Mouse (Mus musculus): ENCODE data around the gene Ube2a.
A peak's percentile ranks its signal among the peaks of the same experiment; 100 is the strongest.

Gene Ube2a

DNA sequence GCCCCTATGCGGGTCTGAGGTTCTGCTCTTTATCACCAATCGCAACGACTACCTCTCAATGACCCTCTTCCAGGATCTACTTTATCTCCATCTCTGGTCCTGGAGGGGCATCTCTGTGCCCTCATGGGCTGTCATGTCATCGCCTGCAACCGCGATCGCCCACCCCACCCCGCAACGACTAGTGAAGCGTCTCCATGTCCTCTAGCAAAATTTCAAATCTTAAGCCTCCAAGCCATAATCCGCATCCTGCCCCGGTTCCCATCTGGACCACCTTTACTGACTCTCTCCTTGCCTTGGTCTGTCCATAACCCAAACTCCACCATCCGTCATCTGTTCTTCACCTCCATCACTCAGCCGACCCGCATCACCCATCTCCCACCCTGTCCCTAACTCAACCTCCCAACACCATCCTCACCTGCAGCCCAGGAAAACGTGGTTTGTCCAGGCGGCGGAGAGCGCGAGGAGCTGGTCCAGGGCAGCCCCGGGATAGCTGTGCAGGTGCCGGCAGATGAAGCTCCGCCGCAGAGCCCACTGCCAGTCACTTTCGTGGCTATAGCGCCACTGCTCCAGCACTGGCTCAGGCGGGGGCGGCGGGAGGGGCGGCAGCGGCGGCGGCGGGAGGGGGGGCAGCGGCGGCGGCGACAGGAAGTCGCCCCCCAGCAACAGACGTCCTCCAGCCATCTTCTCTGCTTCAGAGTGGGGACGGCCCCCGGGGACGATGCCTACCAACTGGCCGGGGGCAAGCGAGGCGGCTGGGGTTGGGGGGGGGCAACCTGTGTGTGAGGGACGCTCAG, 28.8 kb downstream of the Ube2a start, which contains the start of gene Nkrf:
TSS of gene Nkrf (minus strand) at position 579 of the 794 bp plus-strand sequence.
- peak; percentile 3 to 45 for DNase-seq

DNA sequence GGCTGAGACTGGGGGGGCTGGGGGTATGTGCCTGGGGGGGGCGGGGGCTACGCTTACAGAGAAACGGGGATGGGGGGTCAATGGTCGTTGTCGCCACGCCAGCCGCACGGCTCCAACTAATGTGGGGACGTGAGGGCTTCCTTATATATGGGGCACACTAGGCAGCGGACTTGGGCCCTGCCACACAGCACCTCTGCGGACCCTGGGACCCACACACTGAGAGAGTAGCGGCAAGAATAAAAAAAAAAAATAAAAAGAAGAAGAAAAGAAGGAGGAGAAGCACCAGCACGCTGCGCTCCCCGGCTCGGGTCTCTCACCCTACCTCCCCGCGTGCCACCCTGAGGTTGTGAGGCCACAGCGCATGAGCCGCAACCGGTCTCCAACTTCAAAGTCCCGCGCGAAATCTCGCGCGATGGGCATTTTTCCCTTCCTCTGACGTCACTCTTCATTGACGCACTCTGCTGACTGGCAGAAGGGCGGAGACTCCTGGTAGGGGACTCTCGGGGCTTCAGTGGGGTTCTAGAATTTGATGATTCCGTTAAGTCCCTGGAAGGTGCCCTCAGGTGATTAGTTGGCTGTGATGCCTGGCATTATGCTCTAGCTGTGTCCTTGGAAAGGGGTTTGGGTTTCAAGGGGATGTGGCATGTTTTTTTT, 29.5 kb downstream of the Ube2a start:
- peak; percentile 92 to 94 for DNase-seq

DNA sequence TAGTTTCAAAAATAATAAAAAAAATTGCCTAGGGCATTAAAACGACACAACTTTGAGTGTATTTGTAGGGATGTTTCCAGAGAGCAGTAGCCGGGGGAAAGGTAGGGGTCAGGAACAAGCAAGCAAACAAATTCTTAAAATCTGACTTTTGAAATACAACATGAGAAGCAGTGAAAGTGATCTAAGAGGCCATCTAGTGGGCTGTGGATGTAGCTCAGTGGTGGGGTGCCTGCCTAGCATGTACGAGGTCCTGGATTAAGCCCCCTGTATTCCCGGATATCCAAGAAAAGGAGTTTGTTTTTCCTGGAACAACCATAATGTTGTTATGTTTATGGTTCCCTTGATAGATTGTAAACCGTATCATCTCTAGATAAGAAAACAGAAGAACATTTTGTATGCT, 32.8 kb downstream of the Ube2a start:
- DNase-seq = no peak

DNA sequence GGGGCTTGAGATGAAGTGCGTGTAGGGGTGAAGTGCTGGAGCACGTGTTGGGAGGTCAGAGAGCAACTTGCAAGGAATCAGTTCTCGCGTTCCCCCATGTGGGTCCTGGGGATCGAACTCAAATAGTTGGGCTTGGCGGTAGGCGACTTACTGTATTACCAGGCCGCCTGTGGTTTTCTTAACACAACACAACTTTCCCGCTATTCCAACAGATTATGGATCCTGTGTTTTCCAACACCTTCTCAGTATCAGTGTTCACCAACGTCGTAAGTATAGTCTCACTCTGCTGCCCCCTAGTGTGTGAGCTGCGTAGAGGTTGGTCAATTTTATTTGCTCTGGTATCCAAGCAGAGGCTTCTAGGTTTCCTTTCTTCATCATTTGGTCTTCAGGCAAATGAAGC, 37.6 kb downstream of the Ube2a start:
- DNase-seq = peak; percentile 38 to 55

DNA sequence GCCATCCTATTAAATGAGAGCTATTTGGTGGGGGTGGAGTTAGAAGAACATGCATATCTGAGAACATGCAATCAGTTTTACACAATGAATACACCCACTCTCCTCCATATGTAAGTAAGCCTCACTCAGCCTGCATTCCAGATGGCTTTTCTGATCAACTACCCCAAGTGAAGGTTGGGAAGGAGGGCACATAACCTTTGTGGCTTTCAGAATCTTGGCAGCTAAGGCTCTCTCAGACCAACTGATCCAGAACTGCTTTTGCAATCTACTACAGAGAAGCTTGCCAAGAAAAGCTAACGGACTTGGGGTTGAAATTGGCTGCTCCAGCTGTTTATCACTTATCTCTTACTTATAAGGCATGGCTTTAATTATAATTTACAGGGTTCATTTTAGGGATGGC, 44.0 kb downstream of the Ube2a start:
- peak in 1 of 2 experiments; percentile 2 for DNase-seq

DNA sequence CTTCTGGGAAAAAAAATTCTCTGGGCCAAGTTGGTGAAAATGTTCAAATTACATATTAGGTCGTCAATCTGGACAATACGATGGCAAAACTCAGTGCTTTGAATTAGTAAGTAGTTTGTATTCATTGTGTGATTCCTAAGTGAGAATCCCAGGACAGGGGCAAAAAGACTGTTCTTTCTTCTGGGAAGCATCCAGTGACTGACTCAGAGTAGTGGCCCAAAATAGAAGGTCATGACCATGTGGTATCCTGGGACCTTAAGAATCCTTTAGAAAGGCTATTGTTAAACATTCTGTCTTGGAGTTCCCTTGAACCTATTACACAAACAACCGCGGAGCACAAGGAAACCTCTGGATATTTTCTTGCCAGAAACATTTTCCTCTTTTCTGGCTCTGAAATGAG, 47.6 kb downstream of the Ube2a start:
- DNase-seq = no peak

DNA sequence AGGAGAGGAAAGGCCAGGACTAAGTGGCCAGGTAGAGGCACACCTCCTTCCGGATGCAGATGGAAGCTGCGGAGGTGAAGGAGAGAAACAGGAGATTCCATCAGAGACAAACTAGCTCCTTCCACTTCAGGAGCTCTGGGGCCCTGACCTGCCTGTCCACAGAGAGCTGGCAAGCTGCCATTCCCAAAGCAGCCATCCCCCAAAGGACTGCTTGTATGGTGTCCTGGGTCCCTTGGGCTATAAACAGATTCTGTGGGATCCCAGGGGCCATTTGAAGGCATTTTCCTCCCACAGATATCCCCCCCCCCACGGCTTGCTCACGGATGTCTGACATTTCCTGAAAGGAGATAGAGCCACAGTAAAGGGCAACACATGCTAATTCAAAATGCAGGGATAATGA, 55.1 kb downstream of the Ube2a start:
- no peak for DNase-seq

DNA sequence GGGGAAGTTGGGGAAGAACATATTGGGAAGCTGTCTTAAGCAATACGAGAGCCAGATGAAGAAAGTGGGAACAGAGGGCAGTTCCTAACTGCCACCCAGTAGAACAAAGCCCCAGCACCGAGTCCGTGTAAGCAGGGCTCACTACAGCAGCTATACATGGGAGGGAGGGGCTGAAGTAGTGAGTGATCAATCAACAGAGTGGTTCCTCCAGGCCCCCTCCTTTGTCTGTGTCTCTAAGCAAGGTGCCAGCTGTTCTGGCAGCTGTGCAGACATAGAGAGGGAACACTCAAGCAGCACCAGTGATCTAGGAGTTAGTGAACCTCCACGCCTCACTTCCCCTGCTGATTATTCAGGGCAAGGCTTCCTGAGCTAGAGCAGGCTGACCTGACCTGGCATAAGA, 56.0 kb downstream of the Ube2a start:
- no peak for DNase-seq

DNA sequence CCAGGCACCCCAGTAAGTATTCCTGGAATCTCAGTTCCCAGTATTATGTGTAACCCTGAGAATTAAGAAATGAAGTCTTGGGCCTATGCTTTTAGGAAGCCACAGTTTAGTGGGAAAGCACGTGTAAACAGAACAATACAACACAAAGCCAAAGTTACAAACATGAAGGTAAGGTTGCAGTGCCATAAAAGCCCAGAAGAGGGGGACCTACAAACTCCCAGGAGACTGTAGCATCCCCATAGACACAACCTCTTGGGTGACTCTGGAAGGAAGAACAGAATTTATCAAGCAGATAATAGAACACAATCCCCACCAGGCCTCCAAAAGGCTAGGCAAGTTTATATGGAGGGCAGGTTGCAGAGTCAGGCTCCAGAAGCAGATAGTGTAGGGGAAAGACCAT, 56.9 kb downstream of the Ube2a start:
- peak in 1 of 2 experiments; percentile 27 for DNase-seq
